Mouse (Mus musculus) liver, postnatal 0 days (tissue): ENCODE results near the gene Rbpjl.

Source experiments
- CTCF ChIP-seq: sonication (generic); IDR thresholded peaks from 2 replicates; pipeline ENCODE4 v1.5.1; 2016; ENCODE audit warnings: antibody characterized with exemption, low read depth
- EP300 ChIP-seq: IDR thresholded peaks from 2 replicates; pipeline ENCODE4 v1.6.1; 2016; ENCODE audit warnings: antibody characterized with exemption, low read depth, mild to moderate bottlenecking

DNA sequence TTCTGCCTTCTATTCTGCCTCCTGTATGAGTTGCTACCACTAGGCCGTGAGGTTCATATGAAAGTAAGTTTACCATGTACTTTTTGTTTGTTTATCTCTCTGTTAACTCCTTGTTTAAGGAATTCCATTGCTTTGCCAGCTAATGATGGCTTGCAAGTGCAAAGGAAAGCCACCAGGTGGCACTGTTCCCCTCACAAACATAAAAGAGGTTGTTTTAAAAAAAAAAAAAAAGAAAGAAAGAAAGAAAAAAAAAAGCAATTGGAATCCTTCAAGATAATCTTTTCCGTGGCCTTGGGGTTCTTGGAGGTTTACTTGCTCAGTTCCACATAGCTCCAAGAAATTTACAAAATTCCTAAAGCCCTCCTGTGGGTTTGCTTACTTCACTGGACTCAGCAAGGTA, 14.3 kb downstream of the Rbpjl start:
- no peak for TF ChIP-seq EP300
- peak; percentile 75 for TF ChIP-seq CTCF
